Mouse (Mus musculus): ENCODE measurements around the gene Lsm10.

The Lsm10 gene

GRCm38 (mm10) chr4:126118651-126119050, 22.2 kb downstream of the Lsm10 start:
- no peak for DNase-seq (ENCODE audit: low read depth, low spot score)

GRCm38 (mm10) chr4:126119051-126119450, 22.6 kb downstream of the Lsm10 start:
- no peak for DNase-seq (ENCODE audit: low read depth, low spot score)

GRCm38 (mm10) chr4:126120052-126120451, 23.6 kb downstream of the Lsm10 start:
- no peak for DNase-seq (ENCODE audit: low read depth, low spot score)

GRCm38 (mm10) chr4:126120506-126120905, 24.1 kb downstream of the Lsm10 start:
- no peak for DNase-seq (ENCODE audit: low read depth, low spot score)

- DNase-seq (ENCODE audit: low read depth, low spot score) = no peak
Measured at GRCm38 (mm10) chr4:126123309-126124040, 27.1 kb downstream of the Lsm10 start.

GRCm38 (mm10) chr4:126130502-126130901, 34.1 kb downstream of the Lsm10 start:
- no peak for DNase-seq (ENCODE audit: low read depth, low spot score)

- peak; percentile 96 for DNase-seq (ENCODE audit: low read depth, low spot score)
Measured at GRCm38 (mm10) chr4:126131290-126132121, 35.1 kb downstream of the Lsm10 start.

GRCm38 (mm10) chr4:126132636-126133264, 36.3 kb downstream of the Lsm10 start:
- DNase-seq (ENCODE audit: low read depth, low spot score) = no peak

GRCm38 (mm10) chr4:126134236-126134635, 37.8 kb downstream of the Lsm10 start:
- DNase-seq (ENCODE audit: low read depth, low spot score) = no peak

GRCm38 (mm10) chr4:126134639-126135038, 38.2 kb downstream of the Lsm10 start:
- DNase-seq (ENCODE audit: low read depth, low spot score) = no peak

GRCm38 (mm10) chr4:126137773-126138172, 41.4 kb downstream of the Lsm10 start:
- peak; percentile 77 for DNase-seq (ENCODE audit: low read depth, low spot score)

GRCm38 (mm10) chr4:126141021-126141420, 44.6 kb downstream of the Lsm10 start:
- no peak for DNase-seq (ENCODE audit: low read depth, low spot score)

- DNase-seq (ENCODE audit: low read depth, low spot score) = no peak
Measured at GRCm38 (mm10) chr4:126145396-126145795, 49.0 kb downstream of the Lsm10 start.

GRCm38 (mm10) chr4:126146974-126147532, 50.6 kb downstream of the Lsm10 start:
- DNase-seq (ENCODE audit: low read depth, low spot score) = no peak

GRCm38 (mm10) chr4:126147533-126148160, 51.2 kb downstream of the Lsm10 start, which contains the start of gene Eva1b:
Gene Eva1b, plus strand, starts transcription at chr4:126147744.
- no peak for DNase-seq (ENCODE audit: low read depth, low spot score)
